Mouse (Mus musculus) 3T3-L1 (cell line): Measurements from ENCODE around the gene Olfr1360.

Experiments
- DNase-seq: peaks from one replicate; pipeline ENCODE4 v3.0.0-alpha.2; 2015; ENCODE audit warnings: low read depth, low spot score

Olfr1360 gene

DNA sequence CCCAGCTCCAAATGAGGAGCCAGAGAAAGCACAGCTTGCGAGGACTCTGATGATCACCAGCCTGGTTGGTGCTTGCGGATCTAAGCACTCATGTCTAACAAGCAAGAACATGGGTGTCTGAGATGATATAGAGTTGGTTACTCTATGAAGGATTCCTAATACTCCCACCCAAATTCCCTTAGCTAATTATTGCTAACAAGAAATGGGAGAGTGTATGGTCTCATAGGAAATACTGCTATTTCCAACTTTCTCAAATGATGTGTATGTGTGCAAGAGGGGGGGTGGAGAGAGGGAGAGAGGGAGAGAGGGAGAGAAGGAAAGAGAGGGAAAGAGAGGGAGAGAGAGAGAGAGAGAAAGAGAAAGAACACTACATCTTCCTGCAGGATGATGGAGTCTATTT lies 13.9 kb downstream of the Olfr1360 start, which contains the start of gene Olfr1361:
TSS of gene Olfr1361 (minus strand) at position 101 of the 400 bp plus-strand sequence.
- DNase-seq = no peak

DNA sequence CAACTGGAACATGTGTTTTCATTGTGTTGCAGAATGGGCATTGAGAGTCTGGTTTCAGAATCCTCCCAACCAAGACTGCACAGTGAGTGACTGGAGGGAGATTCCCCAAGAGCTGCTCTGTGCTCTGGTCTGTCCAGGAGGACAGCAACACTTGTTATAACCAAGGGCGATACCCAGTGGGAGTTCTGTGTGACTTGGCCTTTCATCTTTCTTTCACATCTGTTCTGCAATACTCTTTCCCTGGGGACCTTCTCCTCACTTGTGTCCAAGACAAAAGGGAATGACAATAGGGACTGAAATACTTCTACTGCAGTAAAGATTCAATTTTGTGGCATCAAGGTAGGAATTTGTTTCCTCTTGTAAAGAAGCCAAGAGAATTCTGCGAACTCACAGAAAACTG lies 34.8 kb downstream of the Olfr1360 start, which contains the start of gene Olfr11:
TSS of gene Olfr11 (minus strand) at position 101 of the 400 bp plus-strand sequence.
- DNase-seq = no peak
